Mouse (Mus musculus) mouse embryonic stem cell (cell line): ENCODE results near the gene Gm11492.

Experiments used
- in situ Hi-C, 2 experiments: fragments of 300-500 bp; cut with MboI; formaldehyde crosslinking; loops; 1 replicate in 1 of 2; 3 replicates in 1 of 2; pipeline ENCODE4 v1.14.3; 2019 to 2020; ENCODE audit warnings: low sequenced_read_pairs in 2 of 2, low pct_unique_long_range_greater_than_20kb in 1 of 2, mixed read lengths in 1 of 2; ENCODE audit not compliant: unreplicated experiment in 1 of 2

Gene Gm11492

DNA sequence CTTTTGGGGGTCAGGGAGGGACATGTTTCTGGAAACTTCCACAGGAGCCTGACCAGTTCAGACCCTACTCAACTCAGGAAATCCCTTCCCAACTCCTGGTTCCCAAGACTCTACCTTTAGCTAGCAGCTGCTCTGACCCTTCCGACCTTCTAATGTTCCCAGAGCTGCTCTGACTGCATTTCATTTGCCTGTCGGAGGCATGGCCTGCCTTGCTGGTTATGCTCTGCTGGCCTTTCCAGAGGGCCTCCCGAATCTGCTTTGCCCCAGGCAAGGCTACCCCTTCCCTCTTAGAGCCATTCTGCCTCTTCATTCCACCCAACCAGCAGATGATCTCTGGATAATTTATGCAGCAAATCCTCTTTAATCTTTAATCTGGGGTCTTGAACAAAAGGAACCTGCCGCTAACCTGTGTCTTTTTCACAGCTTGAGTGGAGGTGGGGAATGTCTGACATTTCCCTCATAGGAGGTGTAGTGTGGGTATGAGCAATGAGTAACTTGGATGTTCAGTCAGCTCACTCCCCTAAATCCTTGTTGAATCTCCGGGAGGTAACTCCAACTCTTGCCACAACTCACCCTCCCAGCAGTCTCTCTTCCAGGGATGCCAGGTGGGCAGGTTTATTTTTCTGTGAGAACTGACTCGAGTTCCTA is 11.3 kb downstream of the Gm11492 start:
- in situ Hi-C loops = no loop called here

DNA sequence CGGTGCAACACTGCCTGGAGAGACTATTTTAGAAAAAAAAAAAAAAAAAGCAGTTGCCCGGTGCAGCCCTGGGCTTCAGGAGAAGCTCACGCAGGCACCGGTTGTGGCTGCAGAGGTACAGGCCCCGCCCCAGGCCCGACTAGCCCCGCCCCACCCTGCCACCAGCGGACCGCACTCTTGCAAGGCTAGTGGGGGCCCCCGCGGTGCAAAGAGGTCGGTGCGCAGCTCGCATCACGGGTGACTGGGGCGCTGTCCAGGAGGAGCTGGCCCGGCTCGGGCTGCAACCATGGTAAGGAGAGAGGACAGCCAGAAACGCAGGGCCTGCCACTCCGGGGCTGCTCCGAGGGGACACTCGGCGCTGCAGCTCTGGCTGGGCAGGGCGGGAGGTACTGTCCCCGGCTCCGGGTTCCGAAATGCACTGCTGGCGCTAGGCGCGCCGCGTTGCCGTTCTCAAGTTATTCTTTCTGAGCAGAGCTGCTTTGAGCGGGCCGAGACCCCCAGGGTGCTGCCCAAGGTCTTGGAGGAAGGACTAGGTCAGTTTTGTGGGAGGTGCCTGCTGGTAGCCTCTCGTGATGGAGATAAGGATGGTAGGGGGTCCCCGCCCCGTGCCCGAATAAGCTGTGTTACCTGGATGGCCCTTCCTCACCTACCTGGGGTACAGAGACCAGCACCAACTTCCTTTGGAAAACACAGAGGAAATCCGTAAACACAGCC is 12.0 kb downstream of the Gm11492 start:
- in situ Hi-C loops = no loop called here

DNA sequence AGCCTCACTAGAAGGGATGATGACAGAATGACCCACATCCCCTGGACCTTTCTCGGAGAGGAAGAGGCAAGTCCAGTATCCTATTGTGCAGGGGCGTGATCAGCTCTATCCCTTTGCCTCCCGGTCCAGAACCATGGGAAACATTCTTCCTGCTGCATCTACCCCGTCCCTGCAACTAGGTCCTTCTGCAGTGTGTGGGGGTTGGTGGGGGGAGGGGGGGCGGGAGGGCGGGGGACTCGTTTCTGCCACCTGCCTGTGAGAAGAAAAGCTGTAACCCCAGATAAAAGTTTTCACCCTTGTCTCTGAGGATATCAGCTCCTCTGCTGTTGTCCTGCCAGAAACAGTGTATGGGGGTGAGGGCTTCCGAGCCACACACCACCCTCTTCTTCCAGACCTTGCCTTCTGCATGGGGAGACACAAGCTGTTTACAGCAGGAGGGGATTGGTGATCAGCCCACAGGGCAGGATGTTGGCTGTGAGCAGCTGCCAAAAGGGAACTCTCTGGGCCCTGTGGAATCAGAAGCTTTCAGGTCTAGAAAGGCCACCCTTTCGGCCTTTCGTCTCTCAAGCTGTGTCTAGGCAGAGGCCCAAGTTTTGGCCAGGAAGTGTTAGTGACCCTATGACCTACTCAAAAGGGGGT is 12.6 kb downstream of the Gm11492 start:
- in situ Hi-C loops = no loop called here

DNA sequence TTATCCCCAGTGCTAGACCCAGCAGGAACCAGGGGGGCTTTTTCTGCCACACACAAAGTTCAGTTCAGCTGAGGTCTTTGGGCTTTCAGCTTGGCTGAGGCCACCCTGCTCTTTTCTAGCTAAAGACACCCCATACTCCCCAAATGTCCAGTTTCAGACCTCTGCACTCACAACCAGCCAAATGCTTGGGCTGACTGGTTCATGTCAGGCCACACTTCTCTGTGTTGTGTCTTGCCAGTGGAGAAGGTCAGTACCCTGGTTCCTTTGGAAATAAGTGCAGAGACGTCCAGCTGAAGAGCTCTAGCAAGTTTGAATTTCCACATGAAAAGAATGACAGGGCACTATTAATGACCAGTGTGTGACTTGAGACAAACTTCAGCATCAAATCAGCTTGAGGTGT is 13.3 kb downstream of the Gm11492 start:
- in situ Hi-C loops = no loop called here

DNA sequence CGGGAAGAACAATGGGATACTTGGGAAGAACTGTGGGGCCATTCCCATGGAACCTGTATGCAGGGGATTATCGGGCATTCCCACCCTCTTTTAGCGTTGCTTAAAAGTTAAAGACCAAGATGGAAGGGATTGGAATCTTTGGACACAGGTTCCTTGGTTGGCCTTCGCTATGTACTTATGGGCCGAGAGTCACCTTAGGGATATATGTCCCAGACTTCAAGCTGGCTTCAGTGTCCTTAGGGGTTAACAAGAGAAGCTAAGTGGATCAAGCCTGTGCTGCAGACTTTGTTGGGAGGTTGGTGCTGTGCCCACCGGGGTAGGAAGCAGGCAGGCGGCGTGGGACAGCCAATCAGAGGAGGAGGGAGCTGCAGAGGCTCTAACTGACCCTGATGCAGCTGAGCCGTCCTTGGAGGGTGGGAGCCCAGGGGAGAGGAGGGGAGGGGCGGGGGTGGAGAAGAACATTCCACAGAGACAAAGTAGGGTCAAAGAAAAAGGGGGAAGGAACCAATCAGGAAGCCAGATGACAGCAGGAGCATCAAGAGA is 14.2 kb downstream of the Gm11492 start:
- in situ Hi-C loops = no loop called here

DNA sequence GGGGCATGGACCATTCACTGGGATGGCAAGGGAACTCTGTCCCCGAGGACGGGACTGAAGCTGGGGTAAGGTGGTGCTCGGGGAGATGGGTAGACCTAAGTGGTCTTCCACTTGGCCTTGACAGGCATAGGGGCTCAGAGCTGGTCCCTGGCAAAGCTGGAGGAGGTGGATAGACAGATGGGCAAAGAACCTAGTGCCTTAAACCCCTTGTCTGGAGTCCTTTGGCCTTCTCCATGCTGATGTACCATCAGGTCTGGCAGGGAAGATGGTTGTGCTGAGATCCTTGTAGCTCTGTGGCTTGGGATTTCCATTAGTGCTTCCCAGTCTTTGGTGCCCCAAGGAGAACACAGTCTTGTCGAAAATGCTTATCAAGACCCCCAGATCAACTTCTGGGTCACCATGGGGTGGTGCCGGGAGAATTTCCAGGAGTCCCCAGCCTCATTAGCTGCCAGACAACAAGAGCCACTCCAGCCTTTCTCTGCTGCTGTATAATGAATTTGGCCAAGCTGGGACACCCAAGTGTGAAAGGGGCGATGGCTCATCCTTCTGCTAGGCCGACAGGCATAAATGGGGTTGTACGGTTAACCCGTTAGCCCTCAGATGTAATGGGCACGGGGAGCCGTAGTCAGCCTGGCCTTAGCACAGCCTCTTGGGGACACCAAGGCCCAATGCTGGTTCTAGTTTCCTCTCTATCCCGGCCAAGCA is 14.9 kb downstream of the Gm11492 start:
- in situ Hi-C loops = no loop called here

DNA sequence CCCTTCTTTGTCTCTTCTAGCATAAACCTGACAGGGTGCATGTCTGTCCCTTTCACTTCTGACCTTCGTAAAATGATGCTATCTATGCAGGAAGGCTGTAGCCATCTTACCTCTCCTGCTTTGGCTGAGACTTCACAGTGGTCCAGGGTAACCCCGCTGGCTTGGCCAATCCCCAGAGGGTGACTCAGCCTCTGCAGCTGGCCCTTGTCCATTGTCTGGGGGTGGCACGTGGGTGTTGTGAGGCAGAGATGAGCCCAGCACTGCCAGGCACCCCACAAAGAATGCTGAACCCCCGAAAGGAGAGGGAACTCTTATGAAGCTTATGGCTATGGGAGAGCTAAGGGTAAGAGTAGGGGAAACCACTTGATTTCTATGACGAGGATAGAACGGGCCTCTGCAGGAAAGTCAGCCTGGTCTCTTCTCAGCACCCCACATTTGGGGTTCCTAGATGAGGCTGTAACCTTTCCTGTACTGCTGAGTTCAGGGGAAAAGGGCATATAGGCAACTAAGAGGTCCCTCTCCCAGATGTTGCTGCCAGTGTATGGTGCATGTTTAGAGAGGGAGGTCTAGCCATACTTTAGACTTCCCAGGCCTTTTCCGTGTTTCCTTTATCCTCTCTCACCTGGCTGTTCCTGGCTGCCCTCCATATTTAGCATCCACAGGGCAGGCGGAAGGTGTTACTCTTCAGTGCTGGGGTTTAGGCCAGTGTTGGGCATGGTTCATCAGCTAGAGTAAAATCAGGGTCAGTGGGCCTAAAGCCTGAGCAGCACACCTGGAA is 15.7 kb downstream of the Gm11492 start:
- in situ Hi-C loops = no loop called here

DNA sequence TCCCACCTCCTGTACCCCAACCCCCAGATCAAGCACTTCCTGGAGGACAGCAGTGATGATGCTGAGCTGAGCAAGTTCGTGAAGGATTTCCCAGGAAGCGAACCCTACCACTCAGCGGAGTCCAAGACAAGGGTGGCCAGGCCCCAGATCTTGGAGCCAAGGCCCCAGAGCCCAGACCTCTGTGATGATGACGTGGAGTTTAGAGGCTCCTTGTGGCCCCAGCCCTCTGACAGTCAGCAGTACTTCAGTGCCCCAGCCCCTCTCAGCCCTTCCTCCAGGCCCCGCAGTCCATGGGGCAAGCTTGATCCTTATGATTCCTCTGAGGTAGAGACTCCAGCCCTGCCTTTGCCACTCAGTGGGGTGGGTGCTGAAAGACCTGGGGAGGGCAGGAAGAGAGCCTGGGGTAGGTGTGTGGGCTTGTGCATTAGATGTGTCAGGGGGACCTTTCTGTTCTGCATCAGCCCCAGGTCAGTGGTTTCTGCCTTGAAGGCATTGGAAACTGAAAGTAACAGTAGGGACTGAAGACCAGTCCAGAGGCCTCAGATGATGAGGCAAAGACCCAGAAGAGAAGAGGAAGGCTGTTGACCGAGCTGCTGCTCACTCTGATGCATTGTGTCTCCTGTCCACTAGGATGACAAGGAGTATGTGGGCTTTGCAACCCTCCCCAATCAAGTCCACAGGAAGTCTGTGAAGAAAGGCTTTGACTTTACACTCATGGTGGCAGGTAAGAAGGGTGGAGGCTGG is 17.0 kb downstream of the Gm11492 start:
- in situ Hi-C loops = no loop called here

DNA sequence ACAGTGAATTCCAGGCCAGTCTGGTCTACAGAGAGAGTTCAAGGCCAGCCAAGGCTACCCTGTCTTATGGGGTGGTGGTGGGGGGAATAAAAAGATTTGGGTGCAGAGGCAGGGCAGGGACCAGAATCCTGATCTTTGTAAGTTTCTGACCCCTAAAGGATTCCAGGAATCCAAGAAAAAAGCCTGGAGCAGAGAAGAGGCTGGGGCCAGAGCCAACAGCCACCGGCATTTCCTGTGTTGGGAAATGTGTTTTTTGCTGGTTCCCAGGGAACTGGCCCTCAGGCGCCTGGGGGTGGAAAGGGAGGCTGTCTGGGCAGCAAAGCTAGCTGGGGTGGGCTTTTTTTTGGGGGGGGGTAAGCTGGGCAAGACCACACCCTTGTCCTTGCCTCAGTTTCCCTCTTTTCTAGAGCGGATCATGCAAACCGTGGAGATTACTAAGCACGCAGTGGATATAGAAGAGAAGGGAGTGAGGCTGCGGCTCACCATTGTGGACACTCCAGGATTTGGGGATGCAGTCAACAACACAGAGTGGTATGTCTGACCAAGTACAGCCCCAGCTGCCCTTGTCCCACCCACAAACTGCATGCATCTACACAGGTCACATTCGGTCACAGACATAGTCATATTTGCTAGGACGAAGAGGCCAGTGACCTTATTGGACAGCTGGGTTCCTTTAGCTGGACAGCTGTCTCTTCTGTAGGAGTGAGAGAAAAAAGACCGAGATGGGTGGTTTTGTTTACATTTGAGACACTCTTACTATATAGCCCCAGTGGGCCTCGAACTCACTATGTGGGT is 18.5 kb downstream of the Gm11492 start:
- in situ Hi-C loops = no loop called here

DNA sequence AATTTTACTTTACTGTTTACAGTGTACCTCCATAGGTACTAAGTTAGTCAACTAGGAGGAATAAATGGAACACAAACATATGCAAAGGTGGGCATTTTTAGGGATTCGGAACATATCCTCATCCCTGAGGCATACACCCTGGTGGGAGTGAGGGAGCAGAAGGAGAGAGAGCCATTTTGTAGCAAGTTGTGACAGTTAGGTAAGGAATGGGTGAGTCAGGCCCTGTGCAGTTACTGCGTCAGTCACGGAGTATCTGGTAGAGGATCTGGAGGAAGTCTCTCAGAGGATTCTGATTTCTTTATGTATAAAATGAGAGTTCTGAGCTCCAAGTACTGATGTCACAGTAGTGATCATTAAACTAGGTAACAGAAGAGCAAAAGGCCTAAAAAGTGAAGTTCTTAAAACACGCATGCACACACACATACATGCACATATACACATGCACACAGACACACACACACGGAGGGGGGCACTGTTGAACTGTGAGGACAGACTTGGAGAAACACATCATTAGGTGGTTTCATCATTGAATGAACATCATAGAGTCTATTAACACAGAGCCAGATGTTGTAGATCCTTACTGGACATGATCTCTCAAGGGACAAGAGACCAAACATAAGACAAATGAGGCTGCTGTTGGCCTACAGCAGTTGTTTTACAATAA is 20.9 kb downstream of the Gm11492 start:
- in situ Hi-C loops = no loop called here

DNA sequence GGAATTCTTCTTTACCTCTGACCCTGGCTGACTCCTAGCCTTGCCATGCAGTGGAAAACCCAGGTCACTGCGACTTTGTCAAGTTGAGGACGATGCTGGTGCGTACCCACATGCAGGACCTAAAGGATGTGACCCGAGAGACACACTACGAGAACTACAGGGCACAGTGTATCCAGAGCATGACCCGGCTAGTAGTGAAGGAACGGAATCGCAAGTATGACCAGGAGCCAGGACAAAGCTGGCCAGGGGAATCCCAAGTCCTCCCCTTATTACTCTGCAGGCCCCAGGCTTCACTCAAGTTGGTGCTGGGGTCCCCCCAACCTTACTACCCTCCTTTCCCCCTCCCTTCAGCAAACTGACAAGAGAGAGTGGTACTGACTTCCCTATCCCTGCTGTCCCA is 23.2 kb downstream of the Gm11492 start:
- in situ Hi-C loops = no loop called here

DNA sequence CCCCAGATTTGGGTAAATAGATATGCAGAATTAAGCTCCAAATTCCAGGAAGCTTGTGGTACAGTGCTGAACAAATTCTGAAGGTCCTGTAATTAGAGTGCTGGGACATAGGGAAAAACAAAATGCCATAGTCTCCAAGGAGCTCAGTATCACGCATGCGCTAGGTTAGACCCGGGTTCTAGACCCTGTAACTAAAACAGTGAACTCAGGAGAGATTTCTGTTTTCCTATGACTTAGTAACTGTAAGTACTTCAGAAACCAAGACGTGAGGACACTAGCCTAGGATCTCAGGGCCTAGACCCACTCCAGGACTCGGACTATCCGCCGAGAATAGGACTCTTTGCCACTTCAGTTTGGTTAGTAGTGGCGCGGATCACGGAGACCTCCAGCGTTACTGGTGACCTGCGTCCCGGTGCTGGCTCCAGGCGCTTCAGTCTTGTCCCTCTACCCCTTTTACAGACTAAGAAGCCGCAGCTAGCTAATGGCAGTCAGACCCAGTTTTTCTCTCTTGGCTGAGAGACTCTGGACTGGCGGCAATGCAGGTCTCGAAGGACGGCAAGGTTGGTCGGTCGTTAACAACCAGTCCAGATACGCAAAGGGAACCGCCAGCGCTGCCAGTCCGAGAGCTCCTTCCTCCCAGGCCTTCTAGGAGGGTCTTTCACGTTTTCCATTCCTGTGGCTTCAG is 24.5 kb downstream of the Gm11492 start:
- in situ Hi-C loops = no loop called here

DNA sequence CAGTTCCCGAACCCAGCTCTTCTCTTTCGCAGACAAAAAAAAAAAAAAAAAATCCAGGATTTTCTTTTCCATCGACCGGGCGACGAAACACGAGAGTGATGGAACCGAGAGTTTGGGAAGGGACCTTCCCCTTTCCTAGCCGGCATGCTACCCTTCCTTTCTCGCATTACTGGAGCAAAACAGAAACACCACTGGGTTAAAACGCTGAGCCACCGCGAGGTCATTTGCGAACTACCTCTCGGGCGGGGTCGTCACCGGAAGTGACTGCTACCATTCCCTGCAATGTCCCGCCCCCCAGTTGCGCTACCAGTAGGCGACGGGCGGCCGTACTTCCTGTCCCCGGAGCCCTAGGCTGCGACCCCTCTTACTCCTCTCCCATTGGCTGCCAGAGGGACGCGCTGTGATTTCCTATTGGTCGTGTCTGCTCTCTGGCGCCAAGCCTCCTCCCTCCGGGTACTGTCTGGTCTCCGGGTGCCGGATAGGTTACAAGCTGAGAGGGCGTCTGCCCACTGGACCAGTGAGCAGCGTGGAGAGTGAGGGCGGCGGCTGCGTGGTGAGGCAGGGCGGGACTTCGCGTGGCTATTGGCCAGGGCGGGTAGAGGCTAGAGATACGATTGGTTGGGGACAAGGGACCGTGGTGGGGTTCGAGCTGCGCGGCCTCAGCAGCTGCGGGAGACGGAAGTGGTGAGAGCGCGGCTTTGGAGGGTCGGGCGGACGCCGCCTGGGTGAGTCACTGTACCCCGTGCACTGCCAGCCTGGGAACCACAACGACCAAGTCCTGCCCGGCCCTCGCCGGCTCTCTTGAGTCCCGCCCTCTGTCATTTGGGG is 25.3 kb downstream of the Gm11492 start, which contains the start of gene Mtmr4:
TSS of gene Mtmr4 (plus strand) at position 637 of the 828 bp plus-strand sequence.
- in situ Hi-C loops = no loop called here

DNA sequence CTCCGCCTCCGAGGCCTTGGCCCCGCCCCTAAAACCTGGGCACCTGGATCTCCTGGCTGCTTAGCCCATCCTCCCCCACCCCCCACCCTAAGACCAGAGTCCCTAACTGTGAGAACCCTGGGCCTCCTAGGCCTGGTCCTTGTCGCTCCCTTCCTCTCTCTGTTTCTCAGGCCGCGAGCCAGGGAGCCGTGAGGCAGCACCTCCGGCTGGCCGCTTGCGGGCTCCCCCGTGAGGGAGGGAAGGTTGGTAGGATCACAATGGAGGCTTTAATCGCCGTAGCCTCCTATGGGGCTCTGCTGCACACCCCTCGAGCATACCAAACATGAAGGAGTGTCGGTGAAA is 25.9 kb downstream of the Gm11492 start:
- in situ Hi-C loops = no loop called here
